ENCODE assay signal across 9 mouse cellular contexts in genomic region chr2:27684017-27684657, GRCm38 (mm10). TPM values are rescaled to one million over a fixed set of nuclear protein-coding genes. Genes with fewer than 3 reads are reported as not detected.
A peak's percentile ranks its signal among the peaks of the same experiment; 100 is the strongest.
DNase-seq lines count a peak whose midpoint lies in the region; ATAC-seq and TF ChIP-seq lines count a peak whose summit lies in the region.
"Had no signal": no experiment of that assay in that cellular context is flagged by ENCODE, and none has a peak within 500 bp of the region (broad histone marks: within the 10 kb centered on the region; RNA-seq: fewer than 3 reads in every experiment).

No protein-coding gene starts in this region.

- TF ChIP-seq POLR2A in thymus, adult 2 months (IDR thresholded peaks at IDR 0.05; ENCODE audit: control insufficient read depth, extremely low read depth, insufficient read depth, low read length, poor library complexity): no peak

- no peaks in the 10 kb centered on the region for H3K9me3 ChIP-seq in heart, embryonic 13.5 days
- H3K9me3 ChIP-seq in midbrain, embryonic 13.5 days: no peaks in the 10 kb centered on the region
- no peaks in the 10 kb centered on the region for H3K9me3 ChIP-seq in midbrain, embryonic 15.5 days
- H3K9me3 ChIP-seq in hindbrain, postnatal 0 days (ENCODE audit: low read length): no peaks in the 10 kb centered on the region
- H3K9me3 ChIP-seq in stomach, embryonic 16.5 days (replicated peaks; ENCODE audit: control insufficient read depth, low read length): no peaks in the 10 kb centered on the region

- H3K4me1 ChIP-seq in heart, embryonic 13.5 days: peaks cover 100% of the 10 kb centered on the region
- peaks cover 53% of the 10 kb centered on the region for H3K4me1 ChIP-seq in midbrain, embryonic 13.5 days (replicated peaks)
- H3K4me1 ChIP-seq in midbrain, embryonic 15.5 days: peaks cover 33% of the 10 kb centered on the region
- peaks cover 21% of the 10 kb centered on the region; the same call in 1 of the 2 replicates for H3K4me1 ChIP-seq in hindbrain, postnatal 0 days (ENCODE audit: insufficient read depth, low read length)
- peaks cover 85% of the 10 kb centered on the region for H3K4me1 ChIP-seq in stomach, embryonic 16.5 days (ENCODE audit: control insufficient read depth, insufficient read depth, low read length)
- H3K4me1 ChIP-seq in thymus, adult 2 months (replicated peaks; ENCODE audit: control insufficient read depth, insufficient read depth, low read length): peaks cover 6% of the 10 kb centered on the region; the same call in 1 of the 2 replicates

- H3K27me3 ChIP-seq in heart, embryonic 13.5 days (replicated peaks): no peaks in the 10 kb centered on the region
- peaks cover 8% of the 10 kb centered on the region; the same call in 1 of the 2 replicates for H3K27me3 ChIP-seq in midbrain, embryonic 13.5 days
- H3K27me3 ChIP-seq in midbrain, embryonic 15.5 days (replicated peaks): no peaks in the 10 kb centered on the region
- H3K27me3 ChIP-seq in hindbrain, postnatal 0 days (ENCODE audit: insufficient read depth, low read length): no peaks in the 10 kb centered on the region
- H3K27me3 ChIP-seq in stomach, embryonic 16.5 days (ENCODE audit: control insufficient read depth, insufficient read depth, low read length): no peaks in the 10 kb centered on the region
- no peaks in the 10 kb centered on the region for H3K27me3 ChIP-seq in thymus, adult 2 months (ENCODE audit: control insufficient read depth, insufficient read depth, low read length)

- TF ChIP-seq CTCF in hindbrain, postnatal 0 days (IDR thresholded peaks at IDR 0.05; ENCODE audit: low read depth): no peak
- no peak for TF ChIP-seq CTCF in thymus, adult 2 months (IDR thresholded peaks at IDR 0.05; ENCODE audit: borderline replicate concordance, control insufficient read depth, extremely low read depth, insufficient read depth, low read length, poor library complexity)

- no peaks in the 10 kb centered on the region for H3K36me3 ChIP-seq in heart, embryonic 13.5 days
- H3K36me3 ChIP-seq in midbrain, embryonic 13.5 days: no peaks in the 10 kb centered on the region
- no peaks in the 10 kb centered on the region for H3K36me3 ChIP-seq in midbrain, embryonic 15.5 days (replicated peaks)
- no peaks in the 10 kb centered on the region for H3K36me3 ChIP-seq in hindbrain, postnatal 0 days (ENCODE audit: insufficient read depth, low read length)
- H3K36me3 ChIP-seq in stomach, embryonic 16.5 days (ENCODE audit: control insufficient read depth, insufficient read depth, low read length): no peaks in the 10 kb centered on the region
- H3K36me3 ChIP-seq in thymus, adult 2 months (ENCODE audit: control insufficient read depth, insufficient read depth, low read length): no peaks in the 10 kb centered on the region

- no peak for DNase-seq in heart, adult 11 months
- no peak for DNase-seq in hindbrain, postnatal 0 days (ENCODE audit: low spot score)
- DNase-seq in layer of hippocampus, adult 8-10 months (ENCODE audit: low spot score in 2 of 2): no peak
- no peak for DNase-seq in thymus, adult 2 months

- 57% methylated on average over 11 of the region's 11 CpGs for WGBS in heart, embryonic 13.5 days
- WGBS in midbrain, embryonic 13.5 days: 25% methylated on average over 11 of the region's 11 CpGs
- WGBS in midbrain, embryonic 15.5 days: 33% methylated on average over 11 of the region's 11 CpGs
- WGBS in hindbrain, postnatal 0 days: 46% methylated on average over 11 of the region's 11 CpGs
- 57% methylated on average over 11 of the region's 11 CpGs for WGBS in stomach, embryonic 16.5 days
- WGBS in thymus, adult 2 months: 91% methylated on average over 11 of the region's 11 CpGs

- ATAC-seq in heart, embryonic 13.5 days (ENCODE audit: extremely low read depth, insufficient number of reproducible peaks, low FRiP score, low TSS enrichment): no peak
- ATAC-seq in midbrain, embryonic 13.5 days: no peak
- no peak for ATAC-seq in midbrain, embryonic 15.5 days (replicated peaks)
- no peak for ATAC-seq in hindbrain, postnatal 0 days
- ATAC-seq in stomach, embryonic 16.5 days (ENCODE audit: insufficient read depth, low FRiP score): no peak

- H3K4me3 ChIP-seq in heart, embryonic 13.5 days: no peak overlapping the region
- H3K4me3 ChIP-seq in midbrain, embryonic 13.5 days (replicated peaks): no peak overlapping the region
- H3K4me3 ChIP-seq in midbrain, embryonic 15.5 days: no peak overlapping the region
- no peak overlapping the region for H3K4me3 ChIP-seq in hindbrain, postnatal 0 days (ENCODE audit: low read length)
- no peak overlapping the region for H3K4me3 ChIP-seq in stomach, embryonic 16.5 days (replicated peaks; ENCODE audit: low read length)
- H3K4me3 ChIP-seq in thymus, adult 2 months (ENCODE audit: control insufficient read depth, insufficient read depth, low read length): no peak overlapping the region
- H3K4me3 ChIP-seq: myocyte had no signal

- no peak overlapping the region for H3K27ac ChIP-seq in heart, embryonic 13.5 days (replicated peaks)
- H3K27ac ChIP-seq in midbrain, embryonic 13.5 days: no peak overlapping the region
- no peak overlapping the region for H3K27ac ChIP-seq in midbrain, embryonic 15.5 days
- no peak overlapping the region for H3K27ac ChIP-seq in hindbrain, postnatal 0 days
- H3K27ac ChIP-seq in stomach, embryonic 16.5 days (ENCODE audit: low read length): no peak overlapping the region
- H3K27ac ChIP-seq in thymus, adult 2 months (ENCODE audit: control insufficient read depth, insufficient read depth, low read length): no peak overlapping the region

- peak overlapping the region; percentile 38; the same call in 1 of the 2 replicates for H3K9ac ChIP-seq in heart, embryonic 13.5 days
- 0 out of 2 replicates have a peak overlapping the region, but pooled peaks have one; percentile 21 for H3K9ac ChIP-seq in midbrain, embryonic 13.5 days (replicated peaks)
- H3K9ac ChIP-seq in midbrain, embryonic 15.5 days: no peak overlapping the region
- H3K9ac ChIP-seq in hindbrain, postnatal 0 days (replicated peaks; ENCODE audit: low read length): 0 out of 2 replicates have a peak overlapping the region, but pooled peaks have one; percentile 9
- peak overlapping the region; percentile 16; the same call in 1 of the 2 replicates for H3K9ac ChIP-seq in stomach, embryonic 16.5 days (ENCODE audit: low read length)

- no peak overlapping the region for H3K4me2 ChIP-seq in heart, embryonic 13.5 days
- no peak overlapping the region for H3K4me2 ChIP-seq in midbrain, embryonic 13.5 days (replicated peaks)
- H3K4me2 ChIP-seq in midbrain, embryonic 15.5 days: no peak overlapping the region
- no peak overlapping the region for H3K4me2 ChIP-seq in hindbrain, postnatal 0 days (ENCODE audit: low read depth, low read length)
- no peak overlapping the region for H3K4me2 ChIP-seq in stomach, embryonic 16.5 days (ENCODE audit: low read depth, low read length)

RNA-seq across cellular contexts. Expression of gene Rxra, which starts 7.9 kb away (rescaled TPM):
- polyA plus RNA-seq in heart, embryonic 13.5 days (2015; fragmentation: Nextera tagmentation; extraction: Ambion mirVana): 6.7 and 7.4 TPM in 2 replicates
- polyA plus RNA-seq in midbrain, embryonic 13.5 days (2015; fragmentation: Nextera tagmentation; extraction: Ambion mirVana): 4.0 and 4.4 TPM in 2 replicates
- polyA plus RNA-seq in midbrain, embryonic 15.5 days (2015; fragmentation: Nextera tagmentation; extraction: Ambion mirVana): 3.1 and 4.1 TPM in 2 replicates
- total RNA-seq in hindbrain, postnatal 0 days (2014; rRNA removed): 32.5 and 34.0 TPM in 2 replicates
- polyA plus RNA-seq in hindbrain, postnatal 0 days (2015; fragmentation: Nextera tagmentation; extraction: Ambion mirVana): 3.5 and 3.9 TPM in 2 replicates
- 11.9 and 12.4 TPM in 2 replicates for polyA plus RNA-seq in stomach, embryonic 16.5 days (2015; fragmentation: Nextera tagmentation; extraction: Ambion mirVana)
- total RNA-seq in layer of hippocampus, adult 8-10 months (2022): 10 to 100 TPM; 31.6 to 33.9 (median 32.9) TPM
- polyA plus RNA-seq in thymus, adult 2 months (2012; rRNA removed): 35.9 and 40.3 TPM in 2 replicates
